Mouse (Mus musculus) C2C12 (cell line): ENCODE data around the gene Tmem107. TPM values are rescaled to one million over a fixed set of nuclear protein-coding genes. Genes with fewer than 3 reads are reported as not detected.

Experiments used
- H3K27me3 ChIP-seq: one replicate; pipeline ENCODE4 v1.6.1; 2011; ENCODE audit not compliant: control insufficient read depth, insufficient read depth, insufficient read length
- H3K36me3 ChIP-seq: one replicate; pipeline ENCODE4 v1.6.1; 2011; ENCODE audit not compliant: control insufficient read depth, insufficient read depth
- H3K4me3 ChIP-seq: one replicate; pipeline ENCODE4 v1.5.1; 2011; ENCODE audit warnings: mild to moderate bottlenecking, control low read depth; ENCODE audit not compliant: poor library complexity, insufficient read depth, severe bottlenecking
- H3K79me2 ChIP-seq: one replicate; pipeline ENCODE4 v1.6.1; 2011; ENCODE audit not compliant: control insufficient read depth, insufficient read depth
- H3K79me3 ChIP-seq: one replicate; pipeline ENCODE4 v1.6.1; 2011; ENCODE audit warnings: low read depth, control low read depth
- H3ac ChIP-seq: one replicate; pipeline ENCODE3; 2011; ENCODE audit warnings: low read depth; ENCODE audit not compliant: control insufficient read depth, insufficient read length
- CEBPB ChIP-seq: IDR thresholded peaks from one replicate; pipeline ENCODE4 v1.6.1; 2011; ENCODE audit warnings: low read depth, mild to moderate bottlenecking, control low read depth, moderate library complexity
- CTCF ChIP-seq: IDR thresholded peaks from one replicate; pipeline ENCODE4 v1.5.1; 2011; ENCODE audit not compliant: control insufficient read depth, insufficient read depth, insufficient read length
- FOSL1 ChIP-seq: IDR thresholded peaks from one replicate; pipeline ENCODE4 v1.8.0; 2011; ENCODE audit warnings: mild to moderate bottlenecking, low read length; ENCODE audit not compliant: poor library complexity, insufficient read depth, severe bottlenecking
- MAX ChIP-seq: IDR thresholded peaks from one replicate; pipeline ENCODE4 v1.6.1; 2011; ENCODE audit warnings: mild to moderate bottlenecking, control low read depth
- MYOD1 ChIP-seq: IDR thresholded peaks from one replicate; pipeline ENCODE4 v1.6.1; 2011; ENCODE audit warnings: low read depth; ENCODE audit not compliant: control insufficient read depth, insufficient read length
- MYOG ChIP-seq: IDR thresholded peaks from one replicate; pipeline ENCODE4 v1.6.1; 2011; ENCODE audit not compliant: control insufficient read depth, insufficient read length; ENCODE audit errors: extremely low read depth
- USF1 ChIP-seq: IDR thresholded peaks from one replicate; pipeline ENCODE4 v1.6.1; 2011; ENCODE audit warnings: low read depth, mild to moderate bottlenecking, control low read depth, moderate library complexity
- polyA plus RNA-seq: library from polyadenylated mRNA; unstranded; fragments of >200 nt; fragmentation: generic; extraction: Trizol; gene quantifications from one replicate; pipeline ENCODE4 v1.2.1, GENCODE M21; 2012; ENCODE audit warnings: missing spikeins

Gene Tmem107
- polyA plus RNA-seq, 1 experiment = 41.9 TPM

DNA sequence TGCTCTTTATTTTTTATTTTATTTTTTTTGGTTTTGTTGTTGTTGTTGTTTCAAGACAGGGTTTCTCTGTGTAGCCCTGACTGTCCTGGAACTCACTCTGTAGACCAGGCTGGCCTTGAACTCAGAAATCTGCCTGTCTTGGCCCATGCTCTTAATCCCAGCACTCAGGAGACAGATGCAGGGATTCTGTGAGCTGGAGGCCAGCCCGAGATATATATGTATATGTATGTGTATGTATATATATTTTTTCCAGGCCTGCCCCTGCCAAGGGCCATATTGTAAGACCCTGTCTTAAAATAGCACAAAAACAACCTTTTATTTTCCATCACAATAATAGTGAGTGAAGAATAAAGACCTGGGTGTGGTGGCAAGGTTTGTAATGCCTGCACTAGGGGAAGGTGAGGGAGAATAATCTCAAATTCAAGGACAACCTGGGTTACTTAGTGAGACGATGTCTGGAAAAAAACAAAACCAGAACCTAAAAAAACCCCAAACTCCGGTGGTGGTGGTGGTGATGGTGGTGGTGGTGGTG, 5.1 kb upstream of the Tmem107 start:
- Histone ChIP-seq H3K27me3 (no peaks in the 10 kb centered on the region), H3K79me2 (peaks cover 9% of the 10 kb centered on the region), H3K4me3 (no peak overlapping the region), H3K36me3 (no peaks in the 10 kb centered on the region), H3ac (no peak overlapping the region), H3K79me3 (no peaks in the 10 kb centered on the region)
- no peak for TF ChIP-seq CTCF
- no peak for TF ChIP-seq MAX
- no peak for TF ChIP-seq USF1
- TF ChIP-seq MYOD1 = no peak
- TF ChIP-seq CEBPB = no peak
- no peak for TF ChIP-seq FOSL1
- TF ChIP-seq MYOG = no peak

DNA sequence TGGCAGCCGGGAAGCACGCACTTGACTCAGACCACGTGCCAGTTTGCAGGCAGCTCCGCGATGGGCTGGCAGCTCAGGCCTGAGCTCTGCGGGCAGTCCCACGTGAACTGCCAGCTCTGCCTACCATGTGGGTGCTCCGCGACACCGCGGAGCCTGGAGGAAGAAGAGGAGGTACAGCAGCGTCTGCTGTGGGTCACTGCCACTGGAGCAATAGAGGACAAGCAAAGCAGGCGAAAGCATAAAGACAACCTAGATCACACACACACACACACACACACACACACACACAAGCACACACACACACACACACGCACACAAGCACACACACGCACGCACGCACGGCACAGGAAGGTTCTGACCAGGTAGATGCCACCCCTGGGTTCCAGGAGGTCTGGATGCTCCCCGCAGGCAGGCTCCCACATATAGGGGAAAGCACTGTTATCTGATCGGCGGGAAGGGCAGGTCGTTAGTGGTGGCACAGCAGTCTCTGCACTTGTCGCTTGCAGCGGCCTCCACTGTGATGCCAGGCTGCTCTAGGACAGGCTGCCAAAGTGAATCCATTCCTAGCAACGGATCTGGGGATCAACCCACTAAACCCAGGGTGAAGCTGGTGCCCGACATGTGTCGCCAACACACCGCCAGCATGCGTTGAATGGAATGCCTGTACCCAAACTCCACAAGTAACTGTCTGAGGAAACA, 4.3 kb upstream of the Tmem107 start:
- no peaks in the 10 kb centered on the region for H3K27me3 ChIP-seq
- H3K4me3 ChIP-seq = no peak overlapping the region
- no peaks in the 10 kb centered on the region for H3K36me3 ChIP-seq
- TF ChIP-seq MAX (no peak), FOSL1 (no peak), CTCF (no peak), USF1 (no peak), CEBPB (no peak), MYOD1 (no peak), MYOG (no peak)
- H3ac ChIP-seq = peak overlapping the region; percentile 35
- no peaks in the 10 kb centered on the region for H3K79me3 ChIP-seq
- peaks cover under 1% of the 10 kb centered on the region for H3K79me2 ChIP-seq

DNA sequence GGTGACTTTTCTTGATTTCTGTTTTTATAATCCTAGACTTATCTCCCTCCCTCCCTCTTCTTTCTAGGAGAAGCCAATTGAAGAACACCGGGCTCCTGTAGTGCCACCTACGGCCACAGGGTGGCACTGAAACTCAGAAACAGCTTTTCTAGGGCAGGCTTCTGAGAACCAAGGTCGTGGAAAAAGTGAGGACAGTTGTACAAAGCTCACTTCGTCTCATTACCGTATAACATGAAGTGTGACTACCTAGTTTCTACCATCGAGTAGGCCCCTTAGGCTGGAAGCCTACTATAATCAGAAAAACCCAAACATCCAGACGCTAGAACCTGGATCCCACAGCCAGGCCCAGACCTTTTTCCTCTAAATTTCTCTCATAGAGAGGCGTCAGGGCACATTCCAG, 3.6 kb upstream of the Tmem107 start:
- H3ac ChIP-seq = no peak overlapping the region
- peak; percentile 43 for TF ChIP-seq CTCF
- TF ChIP-seq USF1 = no peak
- H3K4me3 ChIP-seq = no peak overlapping the region
- no peaks in the 10 kb centered on the region for H3K27me3 ChIP-seq
- no peaks in the 10 kb centered on the region for H3K79me3 ChIP-seq
- no peaks in the 10 kb centered on the region for H3K79me2 ChIP-seq
- H3K36me3 ChIP-seq = no peaks in the 10 kb centered on the region

DNA sequence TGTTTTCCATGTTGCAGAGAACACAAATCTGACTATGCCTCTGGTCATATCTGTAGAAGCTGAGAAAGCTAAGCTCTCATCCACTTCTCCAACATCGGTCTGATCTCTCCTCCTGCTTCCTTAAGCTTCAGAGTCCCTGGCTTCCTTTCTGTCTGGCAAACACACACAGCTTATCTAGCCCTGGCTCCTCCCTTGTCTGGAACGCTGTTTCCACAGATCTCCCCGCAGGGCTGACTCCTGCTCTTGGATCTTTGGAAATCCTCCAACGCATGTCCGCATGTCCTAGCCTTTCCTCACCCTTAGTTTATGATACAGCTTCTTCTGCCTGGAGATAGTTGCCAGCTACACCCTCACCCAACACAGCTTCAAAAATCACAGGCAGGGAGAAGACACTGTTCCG, 3.0 kb upstream of the Tmem107 start:
- Histone ChIP-seq H3K79me2 (no peaks in the 10 kb centered on the region), H3K4me3 (no peak overlapping the region), H3K36me3 (no peaks in the 10 kb centered on the region), H3K27me3 (no peaks in the 10 kb centered on the region), H3K79me3 (no peaks in the 10 kb centered on the region), H3ac (no peak overlapping the region)
- TF ChIP-seq USF1 (no peak), FOSL1 (no peak), MYOD1 (no peak), MAX (no peak), MYOG (no peak), CEBPB (no peak), CTCF (no peak)

DNA sequence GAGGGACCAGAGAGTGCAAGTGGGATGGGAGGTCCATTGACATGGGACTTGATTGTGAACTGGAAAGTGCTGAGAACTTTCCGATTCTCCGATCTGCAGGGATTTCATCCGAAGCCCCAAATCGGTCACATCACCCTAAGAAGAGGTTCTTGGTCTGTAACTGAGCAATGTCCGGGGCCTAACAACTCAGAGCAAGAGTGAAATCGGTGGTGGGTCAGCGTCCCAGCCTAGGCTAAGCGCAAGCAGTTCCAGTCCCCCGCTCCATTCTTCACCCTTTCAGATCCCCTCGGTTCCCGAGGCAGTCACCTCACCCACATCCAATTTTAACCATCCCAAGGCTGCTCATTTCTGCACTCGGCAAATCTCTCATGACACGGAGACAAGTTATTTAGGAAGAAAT, 513 bp upstream of the Tmem107 start:
- Histone ChIP-seq H3K79me3 (no peaks in the 10 kb centered on the region), H3K79me2 (no peaks in the 10 kb centered on the region), H3K4me3 (peak overlapping the region; percentile 65), H3K27me3 (no peaks in the 10 kb centered on the region), H3ac (peak overlapping the region; percentile 96), H3K36me3 (no peaks in the 10 kb centered on the region)
- TF ChIP-seq MYOG = no peak
- no peak for TF ChIP-seq FOSL1
- no peak for TF ChIP-seq CEBPB

DNA sequence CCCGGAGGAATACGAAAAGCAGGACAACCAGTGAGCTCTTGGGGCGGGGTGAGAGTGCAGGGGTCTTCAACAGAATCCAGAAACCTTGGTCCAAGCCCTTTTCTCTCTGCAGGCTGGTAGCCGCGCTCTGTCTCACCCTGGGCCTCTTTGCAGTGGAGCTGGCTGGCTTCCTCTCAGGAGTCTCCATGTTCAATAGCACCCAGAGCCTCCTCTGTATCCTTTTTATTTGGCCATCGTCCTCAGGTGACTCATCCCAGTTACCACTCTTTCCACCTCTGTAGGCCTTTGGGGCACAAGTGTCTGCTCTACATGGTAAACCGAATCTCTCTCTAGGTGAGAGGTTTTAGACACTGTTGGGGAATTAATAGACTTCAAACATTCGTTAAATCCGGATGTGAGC, 656 bp downstream of the Tmem107 start:
- Histone ChIP-seq H3K79me2 (no peaks in the 10 kb centered on the region), H3K27me3 (no peaks in the 10 kb centered on the region), H3ac (peak overlapping the region; percentile 96), H3K36me3 (no peaks in the 10 kb centered on the region), H3K79me3 (no peaks in the 10 kb centered on the region), H3K4me3 (peak overlapping the region; percentile 65)
- TF ChIP-seq CTCF = no peak
- peak; percentile 22 for TF ChIP-seq FOSL1
